Comparison of ENCODE assay signal across 8 mouse cellular contexts in the genomic region with DNA sequence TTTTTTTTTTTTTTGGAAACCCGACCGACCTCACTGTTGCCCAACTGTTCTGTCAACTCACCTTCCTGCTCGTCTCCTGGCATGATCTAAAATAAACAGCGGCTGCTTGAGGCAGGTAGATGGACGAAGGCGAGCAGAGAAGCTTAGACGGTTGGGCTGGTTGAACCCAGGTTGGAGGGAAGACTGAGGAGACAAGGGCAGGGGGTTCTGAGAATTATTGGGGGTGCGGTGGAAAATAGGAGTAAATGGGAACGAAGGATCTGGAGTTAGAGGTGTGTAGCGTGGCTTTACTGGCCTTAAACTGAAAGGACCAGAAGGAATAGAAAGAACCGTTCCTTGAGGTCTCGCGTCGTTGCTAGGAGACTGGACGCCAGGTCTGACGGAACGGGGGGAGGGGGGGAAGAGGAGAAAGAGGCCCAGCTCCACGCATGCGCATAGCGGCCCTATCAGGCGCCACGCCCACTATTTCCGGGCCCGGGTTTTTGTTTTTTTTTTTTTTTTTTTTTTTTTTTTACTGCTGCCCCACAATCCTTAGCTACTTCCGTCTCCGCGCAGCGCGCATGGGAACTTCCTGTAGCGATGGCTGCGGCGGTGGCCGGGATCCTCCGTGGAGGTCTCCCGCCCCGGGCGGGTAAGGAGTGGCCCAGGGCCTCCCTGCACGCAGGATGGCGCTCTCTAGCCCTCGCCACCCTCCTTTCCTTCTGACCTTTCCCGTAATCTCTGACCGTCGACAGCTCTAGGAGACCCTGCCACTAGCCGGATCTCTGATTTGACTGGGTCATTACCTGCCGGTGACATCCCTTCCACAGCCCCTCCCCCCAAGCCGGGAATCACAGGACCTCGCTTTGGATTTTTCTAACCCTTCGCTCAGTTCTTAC. TPM values are rescaled to one million over a fixed set of nuclear protein-coding genes. Genes with fewer than 3 reads are reported as not detected.
DNase-seq lines count a peak whose midpoint lies in the region.

A gene (minus strand): TSS at position 386 of the 878 bp plus-strand sequence.
A gene (plus strand): TSS at position 539 of the 878 bp plus-strand sequence.

- DNase-seq in adrenal gland, adult (ENCODE audit: inconsistent age in 2 of 2, low spot score in 1 of 2) = peak; percentile 87 to 94
- DNase-seq in embryo, embryonic 10 days (ENCODE audit: low spot score) = peak; percentile 97
- DNase-seq in gastrocnemius, postnatal 10 days = peak; percentile 94
- DNase-seq in induced T-regulatory cell, adult 2 months (ENCODE audit: low read depth) = peak; percentile 99
- DNase-seq in left cerebral cortex, adult 8-10 months (ENCODE audit: low spot score in 2 of 2) = peak; percentile 67 to 84
- peak; percentile 82 to 83 for DNase-seq in right cerebral cortex, adult 2 months (ENCODE audit: low spot score in 2 of 2)
- DNase-seq in urinary bladder, postnatal 10 days (ENCODE audit: low spot score) = peak; percentile 60

- no peaks in the 10 kb centered on the region for H3K9me3 ChIP-seq in megakaryocyte, embryonic 14.5 days

- peak within 1 kb of the TSS; percentile 94 for H3K4me3 ChIP-seq in megakaryocyte, embryonic 14.5 days (replicated peaks)

- peaks cover 48% of the 10 kb centered on the region for H3K4me1 ChIP-seq in megakaryocyte, embryonic 14.5 days

- peaks cover 2% of the 10 kb centered on the region for H3K27me3 ChIP-seq in megakaryocyte, embryonic 14.5 days (replicated peaks)

- H3K36me3 ChIP-seq in megakaryocyte, embryonic 14.5 days (replicated peaks; ENCODE audit: low read length) = peaks cover 32% of the 10 kb centered on the region

RNA-seq across cellular contexts. Expression of the first gene that starts in this region (rescaled TPM):
- under 1 TPM in 1 of 2 experiments, not detected in 1; 0.16 TPM for total RNA-seq in gastrocnemius, postnatal 10 days (2021)
- under 1 TPM in 3 of 4 experiments, not detected in 1; 0.28 to 0.91 (median 0.72) TPM for total RNA-seq in left cerebral cortex, adult 8-10 months (2022)
- not detected in 2 replicates for polyA plus RNA-seq in megakaryocyte, embryonic 14.5 days (2012; ENCODE audit: insufficient read depth, low replicate concordance)

RNA-seq across cellular contexts. Expression of the second gene that starts in this region (rescaled TPM):
- total RNA-seq in gastrocnemius, postnatal 10 days (2021) = 10 to 100 TPM; 45.1 to 45.6 TPM
- 10 to 100 TPM; 72.0 to 83.9 (median 75.5) TPM for total RNA-seq in left cerebral cortex, adult 8-10 months (2022)
- polyA plus RNA-seq in megakaryocyte, embryonic 14.5 days (2012; ENCODE audit: insufficient read depth, low replicate concordance) = 22.3 and 22.7 TPM in 2 replicates

Comparison
In these comparisons a context has a peak if more than half of its experiments do, and no peak if none do; other contexts are left out.
1. Peak in every context shown above with its lines: DNase-seq and H3K4me3 ChIP-seq.